29 mouse cellular contexts compared by ENCODE assay signal in the genomic region with DNA sequence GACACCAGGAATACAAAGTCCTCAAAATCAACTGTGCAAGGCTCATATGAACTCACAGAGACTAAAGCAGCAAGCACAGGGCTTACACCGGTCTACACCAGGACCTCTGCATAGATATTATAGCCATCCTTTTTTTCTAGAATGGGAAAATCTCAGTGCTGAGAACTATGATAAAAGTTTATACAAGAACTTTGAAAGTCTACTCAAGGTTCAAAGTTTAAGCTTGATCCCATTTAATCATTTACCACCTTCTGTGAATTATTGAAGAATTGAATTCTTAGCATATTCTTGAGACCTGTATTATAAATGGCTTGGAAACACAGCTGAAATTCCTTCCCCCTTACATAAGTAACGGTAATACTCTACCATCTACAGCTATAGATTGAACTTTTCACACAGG.
DNase-seq lines count a peak whose midpoint lies in the region; ATAC-seq and TF ChIP-seq lines count a peak whose summit lies in the region.
"Had no signal": no experiment of that assay in that cellular context is flagged by ENCODE, and none has a peak within 500 bp of the region (broad histone marks: within the 10 kb centered on the region; RNA-seq: fewer than 3 reads in every experiment).

No protein-coding gene starts in this region.

- no peak overlapping the region for H3K4me3 ChIP-seq in kidney, adult 2 months (ENCODE audit: insufficient read depth, low read depth, low read length)
- H3K4me3 ChIP-seq in kidney, embryonic 16.5 days (ENCODE audit: low read length): no peak overlapping the region
- H3K4me3 ChIP-seq: embryonic facial prominence, embryonic 12.5 days; embryonic facial prominence, embryonic 15.5 days; gastrocnemius, adult 2 months; heart, embryonic 12.5 days; heart, embryonic 15.5 days; hindbrain, embryonic 10.5 days; hindbrain, embryonic 13.5 days had no signal

- H3K27me3 ChIP-seq in kidney, adult 2 months (replicated peaks; ENCODE audit: control insufficient read depth, insufficient read depth, low read length): no peaks in the 10 kb centered on the region
- H3K27me3 ChIP-seq in kidney, embryonic 16.5 days (ENCODE audit: insufficient read depth, low read length): no peaks in the 10 kb centered on the region
- H3K27me3 ChIP-seq in Patski: no peaks in the 10 kb centered on the region
- H3K27me3 ChIP-seq: CH12.LX; embryonic facial prominence, embryonic 12.5 days; embryonic facial prominence, embryonic 15.5 days; heart, embryonic 12.5 days; heart, embryonic 15.5 days; hindbrain, embryonic 13.5 days had no signal

- TF ChIP-seq CTCF in kidney, adult 2 months (conservative IDR thresholded peaks at IDR 0.05; ENCODE audit: insufficient read depth, insufficient read length, low read depth, low read length): no peak
- no peak for TF ChIP-seq CTCF in Patski (IDR thresholded peaks at IDR 0.05)

- WGBS in kidney, adult 2 months: 42% methylated on average over 2 of the region's 2 CpGs
- 84% methylated on average over 2 of the region's 2 CpGs for WGBS in kidney, embryonic 16.5 days

- no peaks in the 10 kb centered on the region for H3K36me3 ChIP-seq in kidney, adult 2 months (ENCODE audit: control insufficient read depth, insufficient read depth, low read length)
- no peaks in the 10 kb centered on the region for H3K36me3 ChIP-seq in kidney, embryonic 16.5 days (ENCODE audit: insufficient read depth, low read length)
- H3K36me3 ChIP-seq: embryonic facial prominence, embryonic 12.5 days; embryonic facial prominence, embryonic 15.5 days; G1E; heart, embryonic 12.5 days; heart, embryonic 15.5 days; hindbrain, embryonic 10.5 days; hindbrain, embryonic 13.5 days had no signal

- POLR2A ChIA-PET in Patski (lab: Charles Lee): no interaction called here

- peaks cover 2% of the 10 kb centered on the region; the same call in 1 of the 2 replicates for H3K4me1 ChIP-seq in kidney, adult 2 months (ENCODE audit: control insufficient read depth, insufficient read depth, low read length)
- H3K4me1 ChIP-seq in kidney, embryonic 16.5 days (ENCODE audit: insufficient read depth, low read length): no peaks in the 10 kb centered on the region
- H3K4me1 ChIP-seq: embryonic facial prominence, embryonic 12.5 days; embryonic facial prominence, embryonic 15.5 days; heart, embryonic 12.5 days; heart, embryonic 15.5 days; hindbrain, embryonic 10.5 days; hindbrain, embryonic 13.5 days had no signal

- CTCF ChIA-PET in Patski (lab: Charles Lee): no interaction called here

- no peak overlapping the region for H3K9ac ChIP-seq in kidney, embryonic 16.5 days (replicated peaks; ENCODE audit: low read length)
- H3K9ac ChIP-seq: embryonic facial prominence, embryonic 12.5 days; embryonic facial prominence, embryonic 15.5 days; forebrain, postnatal 0 days; heart, embryonic 12.5 days; heart, embryonic 15.5 days; hindbrain, embryonic 13.5 days had no signal

- TF ChIP-seq POLR2A in kidney, adult 2 months (IDR thresholded peaks at IDR 0.05; ENCODE audit: low read depth, low read length): no peak

- DNase-seq in kidney, adult 2 months: peak; percentile 79
- DNase-seq in kidney, adult 11 months: no peak
- no peak for DNase-seq in kidney, postnatal 14 days
- no peak for DNase-seq in Patski (ENCODE audit: low read depth, low spot score)
- no peak for DNase-seq in thymus, postnatal 0 days (ENCODE audit: low spot score)
- DNase-seq: adrenal gland, adult 2 months; adrenal gland, postnatal 14 days; B cell, adult 2 months; cerebellum, adult 11 months; cerebellum, adult 2 months; cerebellum, adult 9-11 months; cerebellum, postnatal 25 days; forebrain, postnatal 0 days; gastrocnemius, adult 2 months; gastrocnemius, postnatal 14 days; heart, adult 18-20 months; heart, postnatal 10 days; heart, postnatal 36 days had no signal

- H3K27ac ChIP-seq in kidney, adult 2 months (ENCODE audit: insufficient read depth, low read depth, low read length): peak overlapping the region; percentile 87
- no peak overlapping the region for H3K27ac ChIP-seq in kidney, embryonic 16.5 days (ENCODE audit: low read length)
- H3K27ac ChIP-seq: embryonic facial prominence, embryonic 12.5 days; embryonic facial prominence, embryonic 15.5 days; gastrocnemius, adult 2 months; heart, embryonic 15.5 days; hindbrain, embryonic 10.5 days; hindbrain, embryonic 13.5 days had no signal

- in situ Hi-C loops in Patski (cut with MboI; ENCODE audit: low pct_unique_long_range_greater_than_20kb): no loop called here

- no peaks in the 10 kb centered on the region for H3K9me3 ChIP-seq in kidney, embryonic 16.5 days (ENCODE audit: low read length)
- H3K9me3 ChIP-seq: embryonic facial prominence, embryonic 12.5 days; embryonic facial prominence, embryonic 15.5 days; heart, embryonic 12.5 days; heart, embryonic 15.5 days; hindbrain, embryonic 10.5 days; hindbrain, embryonic 13.5 days had no signal

- 0 out of 2 replicates have a peak, but pooled peaks have one; percentile 27 for ATAC-seq in kidney, embryonic 16.5 days (ENCODE audit: low FRiP score, low TSS enrichment)
- peak; percentile 45 for ATAC-seq in Patski
- ATAC-seq: forebrain, embryonic 14.5 days; forebrain, postnatal 0 days; hindbrain, embryonic 16.5 days had no signal

- no peak overlapping the region for H3K4me2 ChIP-seq in kidney, embryonic 16.5 days (replicated peaks; ENCODE audit: low read depth, low read length)
- H3K4me2 ChIP-seq: embryonic facial prominence, embryonic 12.5 days; embryonic facial prominence, embryonic 15.5 days; heart, embryonic 12.5 days; heart, embryonic 15.5 days; hindbrain, embryonic 13.5 days had no signal
